Mouse (Mus musculus) kidney, adult 2 months (tissue): ENCODE measurements around the gene Gfm2. TPM values are rescaled to one million over a fixed set of nuclear protein-coding genes. Genes with fewer than 3 reads are reported as not detected.

Experiments used
- DNase-seq: peaks from one replicate; pipeline ENCODE4 v3.0.0; 2021
- H3K27ac ChIP-seq: fragments of 200-500 bp; 2 replicates; pipeline ENCODE4 v1.5.1; 2012; ENCODE audit warnings: low read depth, low read length, control low read depth, inconsistent platforms; ENCODE audit not compliant: insufficient read depth
- H3K27me3 ChIP-seq: fragments of 200-500 bp; replicated peaks from 2 replicates; pipeline ENCODE4 v1.6.1; 2012; ENCODE audit warnings: mild to moderate bottlenecking, moderate library complexity, low read length, inconsistent platforms; ENCODE audit not compliant: control insufficient read depth, insufficient read depth
- H3K36me3 ChIP-seq: fragments of 200-500 bp; 2 replicates; pipeline ENCODE4 v1.6.1; 2012; ENCODE audit warnings: mild to moderate bottlenecking, moderate library complexity, low read length, inconsistent platforms; ENCODE audit not compliant: control insufficient read depth, insufficient read depth
- H3K4me1 ChIP-seq: fragments of 200-500 bp; 2 replicates; pipeline ENCODE4 v1.6.1; 2011; ENCODE audit warnings: low read length; ENCODE audit not compliant: control insufficient read depth, insufficient read depth
- H3K4me3 ChIP-seq: fragments of 200-500 bp; 2 replicates; pipeline ENCODE4 v1.5.1; 2011; ENCODE audit warnings: mild to moderate bottlenecking, low read depth, low read length, control low read depth; ENCODE audit not compliant: insufficient read depth
- CTCF ChIP-seq: fragments of 200-500 bp; conservative IDR thresholded peaks from 2 replicates; pipeline ENCODE4 v1.5.1; 2011; ENCODE audit warnings: low read depth, mild to moderate bottlenecking, control low read depth, low read length, moderate library complexity, mixed read lengths; ENCODE audit not compliant: insufficient read depth, insufficient read length
- POLR2A ChIP-seq: fragments of 200-500 bp; IDR thresholded peaks from one replicate; pipeline ENCODE4 v1.6.1; 2011; ENCODE audit warnings: low read depth, low read length, control low read depth
- WGBS: fragments of 180-500 bp; shearing (Covaris S2); methylation state at CpG from one replicate; pipeline ENCODE4 v1.1.7; 2018; 5-methylcytosine and 5-hydroxymethylcytosine counted together
- polyA plus RNA-seq: library from polyadenylated mRNA; depleted of rRNA; stranded (reverse); fragments of >200 nt; gene quantifications from 2 replicates; pipeline ENCODE4 v1.2.3, GENCODE M21; 2012; rRNA removed

Gene Gfm2
- polyA plus RNA-seq, 1 experiment: 32.1 TPM

- no peak for TF ChIP-seq CTCF
- no peak for TF ChIP-seq POLR2A
- no peaks in the 10 kb centered on the region for H3K4me1 ChIP-seq
- no peak for DNase-seq
- H3K27me3 ChIP-seq: no peaks in the 10 kb centered on the region
- H3K27ac ChIP-seq: no peak overlapping the region
- 57% methylated on average over 5 of the region's 5 CpGs for WGBS
- no peak overlapping the region for H3K4me3 ChIP-seq
- no peaks in the 10 kb centered on the region for H3K36me3 ChIP-seq
Measured at GRCm38 (mm10) chr13:97216196-97216595, 78.5 kb downstream of the Gfm2 start.

GRCm38 (mm10) chr13:97220022-97220421 is 82.3 kb downstream of the Gfm2 start:
- DNase-seq: no peak
- no peak for TF ChIP-seq CTCF
- no peak for TF ChIP-seq POLR2A
- no peaks in the 10 kb centered on the region for H3K36me3 ChIP-seq
- H3K27me3 ChIP-seq: no peaks in the 10 kb centered on the region
- peaks cover 9% of the 10 kb centered on the region; the same call in 1 of the 2 replicates for H3K4me1 ChIP-seq
- no peak overlapping the region for H3K27ac ChIP-seq
- H3K4me3 ChIP-seq: no peak overlapping the region
- WGBS: 89% methylated on average over 3 of the region's 3 CpGs

GRCm38 (mm10) chr13:97223856-97224255 is 86.1 kb downstream of the Gfm2 start:
- WGBS: 62% methylated on average over 8 of the region's 8 CpGs
- TF ChIP-seq CTCF (no peak), POLR2A (no peak)
- DNase-seq: no peak
- Histone ChIP-seq H3K36me3 (no peaks in the 10 kb centered on the region), H3K27ac (peak overlapping the region; percentile 63), H3K4me1 (peaks cover 12% of the 10 kb centered on the region; the same call in 1 of the 2 replicates), H3K27me3 (no peaks in the 10 kb centered on the region), H3K4me3 (no peak overlapping the region)

- no peaks in the 10 kb centered on the region for H3K36me3 ChIP-seq
- H3K27me3 ChIP-seq: no peaks in the 10 kb centered on the region
- peak overlapping the region; percentile 90 for H3K27ac ChIP-seq
- TF ChIP-seq POLR2A (no peak), CTCF (no peak)
- peaks cover 12% of the 10 kb centered on the region; the same call in 1 of the 2 replicates for H3K4me1 ChIP-seq
- no peak overlapping the region for H3K4me3 ChIP-seq
- WGBS: 52% methylated on average over 10 of the region's 10 CpGs
- peak; percentile 90 for DNase-seq
Measured at GRCm38 (mm10) chr13:97224341-97224982, 86.7 kb downstream of the Gfm2 start.

- Histone ChIP-seq H3K27ac (peak overlapping the region; percentile 83), H3K4me1 (peaks cover 12% of the 10 kb centered on the region; the same call in 1 of the 2 replicates), H3K27me3 (no peaks in the 10 kb centered on the region), H3K4me3 (no peak overlapping the region), H3K36me3 (no peaks in the 10 kb centered on the region)
- DNase-seq: peak; percentile 32
- TF ChIP-seq POLR2A: no peak
- TF ChIP-seq CTCF: no peak
- 22% methylated on average over 17 of the region's 17 CpGs for WGBS
Measured at GRCm38 (mm10) chr13:97225130-97225529, 87.4 kb downstream of the Gfm2 start.

GRCm38 (mm10) chr13:97227795-97228194 is 90.1 kb downstream of the Gfm2 start:
- DNase-seq: no peak
- H3K27ac ChIP-seq: no peak overlapping the region
- no peaks in the 10 kb centered on the region for H3K36me3 ChIP-seq
- TF ChIP-seq CTCF: no peak
- TF ChIP-seq POLR2A: no peak
- WGBS: 95% methylated on average over 3 of the region's 3 CpGs
- no peaks in the 10 kb centered on the region for H3K27me3 ChIP-seq
- H3K4me3 ChIP-seq: no peak overlapping the region
- peaks cover 12% of the 10 kb centered on the region; the same call in 1 of the 2 replicates for H3K4me1 ChIP-seq

- Histone ChIP-seq H3K4me1 (peaks cover 2% of the 10 kb centered on the region; the same call in 1 of the 2 replicates), H3K27me3 (no peaks in the 10 kb centered on the region), H3K4me3 (no peak overlapping the region), H3K27ac (no peak overlapping the region), H3K36me3 (no peaks in the 10 kb centered on the region)
- WGBS: 56% methylated on average over 3 of the region's 3 CpGs
- DNase-seq: no peak
- TF ChIP-seq POLR2A (no peak), CTCF (no peak)
Measured at GRCm38 (mm10) chr13:97230101-97230500, 92.4 kb downstream of the Gfm2 start.

Other genes with a start within 250 kb of the Gfm2 start
- gene Gcnt4, start 213.2 kb upstream of the Gfm2 start, polyA plus RNA-seq: 1.2 and 1.3 TPM in 2 replicates
- gene 1700029F12Rik, start 103.6 kb upstream of the Gfm2 start, polyA plus RNA-seq: 0.22 and 0.49 TPM in 2 replicates
- 0.06 and 0.23 TPM in 2 replicates for gene Fam169a, start 70.7 kb upstream of the Gfm2 start, polyA plus RNA-seq
- 0.92 and 1.8 TPM in 2 replicates for gene Gm6169, start 38.7 kb upstream of the Gfm2 start, polyA plus RNA-seq
- gene Nsa2, start within 50 bp of the Gfm2 start, polyA plus RNA-seq: 25.4 and 32.5 TPM in 2 replicates
- 149 and 205 TPM in 2 replicates for gene Hexb, start 60.4 kb downstream of the Gfm2 start, polyA plus RNA-seq
- 2.7 and 3.6 TPM in 2 replicates for gene Enc1, start 103.2 kb downstream of the Gfm2 start, polyA plus RNA-seq